Mouse (Mus musculus) ES-Bruce4 (cell line): ENCODE results near the gene Smyd1.

Source experiments
- CTCF ChIP-seq: IDR thresholded peaks from one replicate; pipeline ENCODE4 v1.8.1; 2011; ENCODE audit warnings: low read depth, low read length
- EP300 ChIP-seq: IDR thresholded peaks from 2 replicates; pipeline ENCODE4 v1.6.1; 2011; ENCODE audit warnings: low read depth, low read length; ENCODE audit not compliant: insufficient read depth

GRCm38 (mm10) chr6:71243258-71243657 is 78.8 kb downstream of the Smyd1 start:
- no peak for TF ChIP-seq EP300
- TF ChIP-seq CTCF = no peak
